Mouse (Mus musculus): ENCODE results near the gene Gm48552. TPM values are rescaled to one million over a fixed set of nuclear protein-coding genes. Genes with fewer than 3 reads are reported as not detected.

Gm48552 gene
- 2.1 and 2.7 TPM in 2 replicates for polyA plus RNA-seq (2015; fragmentation: Nextera tagmentation; extraction: Ambion mirVana)

GRCm38 (mm10) chr10:81388505-81389055, at the start of gene Gm48552:
Gene Gm48552, plus strand, starts transcription at chr10:81389005.
- WGBS = 82% methylated on average over 5 of the region's 5 CpGs
- H3K4me2 ChIP-seq = no peak within 1 kb of the TSS
- H3K4me1 ChIP-seq (replicated peaks) = peaks cover 36% of the 10 kb centered on the region
- no peak within 1 kb of the TSS for H3K9ac ChIP-seq
- peaks cover 30% of the 10 kb centered on the region for H3K36me3 ChIP-seq
- peak within 1 kb of the TSS; percentile 37; the same call in 1 of the 2 replicates for H3K27ac ChIP-seq (replicated peaks)
- H3K9me3 ChIP-seq = no peaks in the 10 kb centered on the region
- H3K27me3 ChIP-seq = no peaks in the 10 kb centered on the region
- H3K4me3 ChIP-seq = no peak within 1 kb of the TSS
- ATAC-seq (ENCODE audit: low FRiP score, low read depth) = no peak

- no peak overlapping the region for H3K4me2 ChIP-seq
- no peak overlapping the region for H3K4me3 ChIP-seq
- H3K4me1 ChIP-seq (replicated peaks) = peaks cover 9% of the 10 kb centered on the region
- H3K9me3 ChIP-seq = no peaks in the 10 kb centered on the region
- no peak overlapping the region for H3K27ac ChIP-seq (replicated peaks)
- WGBS = 27% methylated on average over 17 of the region's 17 CpGs
- no peak for ATAC-seq (ENCODE audit: low FRiP score, low read depth)
- H3K27me3 ChIP-seq = peaks cover 50% of the 10 kb centered on the region
- H3K9ac ChIP-seq = no peak overlapping the region
- H3K36me3 ChIP-seq = no peaks in the 10 kb centered on the region
These were observed 48.1 kb upstream of the Gm48552 start for GRCm38 (mm10) chr10:81340551-81341332.

- Histone ChIP-seq H3K9me3 (no peaks in the 10 kb centered on the region), H3K4me1 (replicated peaks) (peaks cover 11% of the 10 kb centered on the region), H3K9ac (no peak overlapping the region), H3K36me3 (no peaks in the 10 kb centered on the region), H3K27me3 (peaks cover 50% of the 10 kb centered on the region), H3K4me2 (no peak overlapping the region), H3K27ac (replicated peaks) (no peak overlapping the region), H3K4me3 (no peak overlapping the region)
- ATAC-seq (ENCODE audit: low FRiP score, low read depth) = no peak
- WGBS = 32% methylated on average over 16 of the region's 16 CpGs
These were observed 47.4 kb upstream of the Gm48552 start for GRCm38 (mm10) chr10:81341333-81341949.

- peak within 1 kb of the TSS; percentile 38 for H3K4me3 ChIP-seq
- H3K36me3 ChIP-seq = no peaks in the 10 kb centered on the region
- H3K27me3 ChIP-seq = peaks cover 48% of the 10 kb centered on the region
- peak within 1 kb of the TSS; percentile 41 for H3K9ac ChIP-seq
- H3K4me1 ChIP-seq (replicated peaks) = peaks cover 20% of the 10 kb centered on the region
- WGBS = 7% methylated on average over 62 of the region's 67 CpGs
- no peak for ATAC-seq (ENCODE audit: low FRiP score, low read depth)
- H3K27ac ChIP-seq (replicated peaks) = no peak within 1 kb of the TSS
- peak within 1 kb of the TSS; percentile 85 for H3K4me2 ChIP-seq
- no peaks in the 10 kb centered on the region for H3K9me3 ChIP-seq
These were observed 45.9 kb upstream of the Gm48552 start, which contains the start of gene Gipc3 for GRCm38 (mm10) chr10:81342686-81343505. Gene Gipc3, minus strand, starts transcription at chr10:81343266.

GRCm38 (mm10) chr10:81344421-81345161, 44.2 kb upstream of the Gm48552 start:
- Histone ChIP-seq H3K27ac (replicated peaks) (no peak overlapping the region), H3K27me3 (peaks cover 49% of the 10 kb centered on the region), H3K4me2 (no peak overlapping the region), H3K4me1 (replicated peaks) (peaks cover 29% of the 10 kb centered on the region), H3K4me3 (no peak overlapping the region), H3K36me3 (no peaks in the 10 kb centered on the region), H3K9me3 (no peaks in the 10 kb centered on the region), H3K9ac (no peak overlapping the region)
- 59% methylated on average over 8 of the region's 8 CpGs for WGBS
- no peak for ATAC-seq (ENCODE audit: low FRiP score, low read depth)

- no peak overlapping the region for H3K4me3 ChIP-seq
- ATAC-seq (ENCODE audit: low FRiP score, low read depth) = no peak
- H3K4me2 ChIP-seq = no peak overlapping the region
- H3K9me3 ChIP-seq = no peaks in the 10 kb centered on the region
- H3K4me1 ChIP-seq (replicated peaks) = peaks cover 35% of the 10 kb centered on the region
- 84% methylated on average over 4 of the region's 4 CpGs for WGBS
- H3K9ac ChIP-seq = no peak overlapping the region
- H3K27me3 ChIP-seq = peaks cover 49% of the 10 kb centered on the region
- H3K36me3 ChIP-seq = no peaks in the 10 kb centered on the region
- H3K27ac ChIP-seq (replicated peaks) = no peak overlapping the region
These were observed 43.7 kb upstream of the Gm48552 start for GRCm38 (mm10) chr10:81345162-81345534.

GRCm38 (mm10) chr10:81346453-81347067, 42.2 kb upstream of the Gm48552 start:
- Histone ChIP-seq H3K4me3 (peak overlapping the region; percentile 33), H3K4me2 (peak overlapping the region; percentile 56), H3K36me3 (no peaks in the 10 kb centered on the region), H3K27ac (replicated peaks) (peak overlapping the region; percentile 54), H3K9me3 (no peaks in the 10 kb centered on the region), H3K4me1 (replicated peaks) (peaks cover 41% of the 10 kb centered on the region), H3K9ac (peak overlapping the region; percentile 45), H3K27me3 (peaks cover 42% of the 10 kb centered on the region)
- WGBS = 12% methylated on average over 53 of the region's 55 CpGs
- ATAC-seq (ENCODE audit: low FRiP score, low read depth) = peak; percentile 13; the same call in 1 of the 2 replicates

GRCm38 (mm10) chr10:81349146-81349545, 39.7 kb upstream of the Gm48552 start:
- no peak for ATAC-seq (ENCODE audit: low FRiP score, low read depth)
- H3K4me2 ChIP-seq = peak overlapping the region; percentile 73
- 5% methylated on average over 12 of the region's 12 CpGs for WGBS

GRCm38 (mm10) chr10:81349961-81350350, 38.8 kb upstream of the Gm48552 start:
- peak overlapping the region; percentile 54 for H3K9ac ChIP-seq
- peaks cover 33% of the 10 kb centered on the region for H3K4me1 ChIP-seq (replicated peaks)
- peak; percentile 13; the same call in 1 of the 2 replicates for ATAC-seq (ENCODE audit: low FRiP score, low read depth)
- 0 out of 2 replicates have a peak overlapping the region, but pooled peaks have one; percentile 16 for H3K27ac ChIP-seq (replicated peaks)
- no peaks in the 10 kb centered on the region for H3K36me3 ChIP-seq
- H3K4me2 ChIP-seq = peak overlapping the region; percentile 73
- H3K27me3 ChIP-seq = peaks cover 10% of the 10 kb centered on the region
- peak overlapping the region; percentile 62 for H3K4me3 ChIP-seq
- H3K9me3 ChIP-seq = no peaks in the 10 kb centered on the region
- 1% methylated on average over 29 of the region's 29 CpGs for WGBS

More at GRCm38 (mm10) chr10:81349146-81349545, 39.7 kb upstream of the Gm48552 start:
- Histone ChIP-seq H3K27me3 (peaks cover 18% of the 10 kb centered on the region), H3K9me3 (no peaks in the 10 kb centered on the region), H3K4me3 (peak overlapping the region; percentile 62), H3K27ac (replicated peaks) (no peak overlapping the region), H3K9ac (no peak overlapping the region), H3K36me3 (no peaks in the 10 kb centered on the region), H3K4me1 (replicated peaks) (peaks cover 33% of the 10 kb centered on the region)

- Histone ChIP-seq H3K4me3 (peak within 1 kb of the TSS; percentile 62), H3K36me3 (no peaks in the 10 kb centered on the region), H3K27me3 (peaks cover 9% of the 10 kb centered on the region), H3K4me1 (replicated peaks) (peaks cover 33% of the 10 kb centered on the region), H3K9me3 (no peaks in the 10 kb centered on the region), H3K9ac (peak within 1 kb of the TSS; percentile 54), H3K4me2 (peak within 1 kb of the TSS; percentile 73), H3K27ac (replicated peaks) (peak within 1 kb of the TSS; percentile 81)
- ATAC-seq (ENCODE audit: low FRiP score, low read depth) = peak; percentile 96
- under 1% methylated on average over 54 of the region's 54 CpGs for WGBS
These were observed 38.3 kb upstream of the Gm48552 start, which contains the start of gene Hmg20b for GRCm38 (mm10) chr10:81350351-81351063. Gene Hmg20b, minus strand, starts transcription at chr10:81350480.

All from hindbrain, embryonic 15.5 days (tissue).